Mouse (Mus musculus) erythroblast, embryonic 14.5 days (primary cell): ENCODE measurements around the gene Tmigd3.

Experiments used
- GATA1 ChIP-seq: IDR thresholded peaks from 2 replicates; pipeline ENCODE4 v1.6.1; 2012; ENCODE audit warnings: low read length, inconsistent platforms, mixed read lengths
- TAL1 ChIP-seq: IDR thresholded peaks from 3 replicates; pipeline ENCODE4 v1.6.1; 2012; ENCODE audit warnings: low read length, inconsistent platforms, mixed read lengths

DNA sequence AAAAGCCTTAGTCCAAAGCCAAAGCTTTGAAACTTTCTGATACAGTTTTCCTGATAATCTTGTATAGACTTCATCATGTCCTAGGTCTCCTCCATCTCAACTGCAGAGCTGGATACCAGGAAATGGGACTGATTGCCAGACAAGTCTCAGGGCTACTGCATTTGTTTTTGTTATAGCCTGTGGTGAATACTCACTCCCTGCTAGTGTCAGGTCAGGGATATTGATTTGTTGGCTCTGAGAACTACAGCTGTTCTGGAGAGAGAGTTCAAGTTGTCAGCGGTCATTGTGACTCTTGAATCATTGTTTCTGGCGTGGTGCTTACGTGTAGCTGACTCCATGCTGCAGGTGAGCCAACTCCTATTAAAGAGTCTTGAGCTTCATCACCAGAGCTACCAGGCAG lies 102.7 kb downstream of the Tmigd3 start, which contains the start of gene Ovgp1:
- TF ChIP-seq GATA1 (no peak), TAL1 (no peak)
